Mouse (Mus musculus): ENCODE data around the gene Acer2.
"Not testable (repeated sequence)": the region's sequence is repeated elsewhere in the genome, so short reads cannot be mapped to it uniquely, and the experiment has no call there.

Acer2 gene

DNA sequence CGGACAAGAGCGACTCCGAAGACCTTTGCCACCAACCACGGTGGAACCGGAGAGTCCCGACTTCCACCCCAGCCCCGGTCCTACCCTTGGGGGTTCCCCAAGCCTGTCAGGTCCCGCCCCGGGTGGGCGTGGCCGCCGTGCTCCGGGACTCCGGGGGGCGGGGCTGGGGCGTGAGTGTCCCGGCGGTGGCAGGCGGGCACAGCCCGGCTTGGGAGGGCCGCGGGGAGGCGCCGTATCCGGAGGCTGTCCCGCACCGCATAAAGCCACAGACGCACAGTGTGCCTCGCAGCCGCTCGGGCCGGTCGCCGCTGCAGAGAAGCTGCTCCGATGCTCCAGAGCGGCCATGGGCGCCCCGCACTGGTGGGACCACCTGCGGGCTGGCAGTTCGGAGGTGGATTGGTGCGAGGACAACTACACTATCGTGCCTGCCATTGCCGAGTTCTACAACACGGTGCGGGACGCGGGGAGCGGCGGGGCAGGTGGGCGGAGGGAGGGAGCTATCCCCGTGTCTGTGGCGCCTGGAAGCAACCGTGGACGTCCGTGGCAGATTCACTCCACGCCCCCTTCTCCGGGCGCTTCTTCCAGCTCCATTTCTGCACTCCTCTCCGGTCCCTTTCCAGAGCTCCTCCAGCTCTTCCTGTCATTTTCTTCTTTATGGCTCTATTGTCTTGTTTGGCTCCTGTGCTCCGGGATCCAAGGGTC, at the start of gene Acer2:
Acer2 (plus strand) TSS at position 251 of the 702 bp plus-strand sequence.
- peak; percentile 93 to 95 for DNase-seq

DNA sequence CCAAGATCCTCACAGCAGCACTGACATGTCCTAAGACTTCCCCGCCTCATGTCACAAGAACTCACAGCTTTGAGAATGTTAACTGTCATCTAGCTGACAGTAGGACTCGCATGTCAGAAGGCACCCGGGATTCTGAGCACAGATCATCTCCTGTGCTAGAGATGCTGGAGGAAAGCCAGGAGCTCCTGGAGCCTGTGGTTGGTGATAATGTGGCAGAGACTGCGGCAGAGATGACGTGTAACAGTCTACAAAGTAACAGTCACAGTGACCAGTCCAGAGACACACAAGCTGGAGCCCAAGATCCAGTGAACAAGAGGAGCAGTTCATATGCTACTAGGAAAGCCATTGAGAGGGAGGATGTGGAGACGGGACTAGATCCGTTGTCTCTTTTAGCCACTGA, 49.1 kb upstream of the Acer2 start:
- no peak for DNase-seq

DNA sequence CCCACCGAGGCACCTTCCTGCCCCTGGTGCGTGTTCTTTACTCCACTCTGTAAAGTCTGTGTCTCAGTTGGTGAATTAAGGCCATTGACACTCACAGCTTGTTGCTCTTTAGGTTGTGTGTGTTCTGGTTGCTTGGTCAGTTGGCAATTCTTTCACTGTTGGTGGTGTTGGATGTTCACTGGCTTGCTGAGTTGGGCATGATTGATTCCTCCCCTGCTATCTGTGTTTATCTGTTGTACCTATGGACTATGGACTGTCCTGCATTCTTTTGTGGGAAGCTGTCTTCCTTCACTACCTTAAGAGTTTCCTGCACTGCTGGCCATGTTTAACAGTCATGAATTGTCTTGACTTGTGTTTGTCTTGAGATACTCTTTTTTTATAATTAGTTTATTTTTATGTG, 42.3 kb upstream of the Acer2 start:
- no peak for DNase-seq

DNA sequence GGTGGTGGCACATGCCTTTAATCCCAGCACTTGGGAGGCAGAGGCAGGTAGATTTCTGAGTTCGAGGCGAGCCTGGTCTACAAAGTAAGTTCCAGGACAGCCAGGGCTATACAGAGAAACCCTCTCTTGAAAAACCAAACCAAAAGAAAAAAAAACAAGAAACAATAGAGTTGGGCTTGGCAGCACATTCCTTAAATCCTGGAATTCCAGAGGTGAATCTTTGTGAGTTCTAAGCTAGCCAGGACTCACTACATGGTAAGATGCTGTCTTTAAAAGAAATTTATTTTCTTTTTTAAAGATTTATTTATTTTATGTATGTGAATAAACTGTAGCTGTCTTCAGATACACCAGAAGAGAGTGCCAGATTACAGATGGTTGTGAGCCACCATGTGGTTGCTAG, 33.1 kb upstream of the Acer2 start:
- not testable (repeated sequence) for DNase-seq

DNA sequence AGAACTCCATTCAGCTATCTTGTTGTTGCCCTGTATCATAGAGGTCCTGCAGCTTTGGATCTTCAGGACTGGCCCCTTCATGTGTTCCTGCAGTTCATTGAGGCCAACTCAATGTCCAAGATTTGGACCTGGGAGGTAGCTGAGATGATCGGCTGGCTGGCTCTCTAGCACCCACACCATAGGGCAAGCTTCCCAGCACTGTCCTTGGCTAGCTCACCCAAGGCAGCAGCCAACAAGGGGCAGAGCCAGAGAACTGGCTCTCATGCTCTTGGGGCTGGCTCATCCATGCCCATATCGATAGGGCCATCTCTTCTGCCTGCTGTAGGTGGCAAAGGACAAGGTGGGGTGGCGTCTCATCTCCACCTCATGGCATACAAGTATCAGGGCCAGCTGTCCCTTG, 28.8 kb upstream of the Acer2 start:
- no peak for DNase-seq

DNA sequence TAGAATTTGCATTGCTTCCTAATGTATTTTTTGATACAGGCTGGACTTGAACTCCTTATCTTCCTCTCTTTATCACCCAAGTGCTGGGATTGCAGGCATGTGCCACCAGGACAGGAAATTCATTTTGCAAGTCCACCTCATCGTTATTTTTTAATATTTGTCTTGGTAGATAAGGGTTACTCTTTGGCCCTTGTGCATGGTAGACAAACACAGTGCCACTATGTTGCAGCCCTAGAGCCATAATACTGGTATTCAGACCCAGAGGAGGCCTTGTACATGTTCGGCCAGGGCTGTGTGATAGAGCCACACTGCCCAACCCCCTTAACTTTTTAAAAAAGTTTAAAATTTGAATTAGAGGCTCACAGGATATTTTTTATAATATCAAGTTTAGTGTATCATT, 26.9 kb upstream of the Acer2 start:
- DNase-seq: no peak

DNA sequence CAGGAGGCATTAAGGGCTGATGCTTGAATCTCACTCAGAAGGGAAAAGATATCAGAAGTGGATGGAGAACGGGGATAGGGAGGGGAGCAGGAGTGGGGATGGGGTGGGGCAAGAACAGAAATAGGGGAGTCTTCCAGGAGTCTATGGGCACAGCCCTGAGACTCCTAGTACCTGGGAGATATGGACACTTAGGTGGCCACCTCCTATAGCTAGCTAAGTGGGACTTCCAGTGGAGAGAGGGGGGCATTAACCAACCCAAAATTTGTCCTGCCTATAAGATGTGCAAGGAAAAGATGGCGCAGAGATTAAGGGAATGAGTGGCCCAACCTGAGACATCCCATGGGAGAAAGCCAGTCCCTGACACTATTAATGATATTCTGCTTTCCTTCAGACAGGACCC, 22.9 kb upstream of the Acer2 start:
- DNase-seq: no peak

DNA sequence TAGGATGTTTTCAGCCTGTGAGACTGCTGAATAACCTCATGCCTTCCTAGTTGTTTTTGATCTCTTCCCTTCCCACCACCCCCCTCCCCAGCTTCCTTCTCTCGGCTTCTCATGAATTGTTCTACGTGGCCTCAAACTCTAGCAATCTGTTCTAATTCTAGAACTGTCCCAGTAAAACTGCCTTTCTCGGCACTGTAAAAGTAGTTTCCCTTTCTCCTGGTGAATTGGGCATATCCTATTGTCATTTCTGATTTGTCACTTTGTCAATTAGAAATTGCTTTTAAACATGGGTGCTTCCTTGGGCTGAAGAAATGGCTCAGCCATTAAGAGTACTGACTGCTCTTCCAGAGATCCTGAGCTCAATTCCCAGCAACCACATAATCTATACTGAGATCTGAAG, 22.2 kb upstream of the Acer2 start:
- DNase-seq: no peak

DNA sequence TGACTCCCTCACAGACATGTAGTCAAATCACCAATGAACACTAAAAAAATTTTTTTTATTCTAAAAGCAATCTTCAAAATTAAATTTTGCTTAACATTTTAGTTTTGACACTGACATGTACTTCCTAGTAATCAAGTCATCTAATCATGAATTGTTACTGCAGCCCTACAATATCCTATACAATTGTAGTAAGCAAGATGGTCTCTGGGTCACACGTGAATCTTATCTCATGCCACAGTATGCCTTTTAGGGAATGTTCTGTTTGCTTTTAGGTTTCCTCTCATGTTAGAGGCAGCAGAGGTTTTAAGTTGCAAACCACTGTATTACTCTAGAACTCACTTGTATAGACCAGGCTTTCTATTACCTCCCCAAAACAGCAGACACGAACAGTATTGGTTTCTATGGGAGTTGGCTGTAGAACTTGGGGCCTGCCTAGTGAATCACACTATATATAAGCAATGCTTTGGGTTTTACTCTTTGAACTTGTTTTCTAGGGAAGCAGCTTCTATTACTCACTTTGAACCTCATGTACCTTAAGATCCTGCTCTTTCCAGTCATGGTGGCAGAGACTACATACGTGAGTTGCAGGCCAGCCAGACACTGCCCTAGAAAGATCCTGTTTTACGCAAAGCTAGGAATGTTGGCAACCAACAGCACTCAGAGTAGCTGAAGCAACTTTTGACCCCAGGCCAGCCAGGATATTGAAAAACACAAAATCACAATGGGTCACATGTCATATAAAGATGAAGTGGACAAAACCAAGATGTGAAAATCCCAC, 21.2 kb upstream of the Acer2 start:
- no peak for DNase-seq

DNA sequence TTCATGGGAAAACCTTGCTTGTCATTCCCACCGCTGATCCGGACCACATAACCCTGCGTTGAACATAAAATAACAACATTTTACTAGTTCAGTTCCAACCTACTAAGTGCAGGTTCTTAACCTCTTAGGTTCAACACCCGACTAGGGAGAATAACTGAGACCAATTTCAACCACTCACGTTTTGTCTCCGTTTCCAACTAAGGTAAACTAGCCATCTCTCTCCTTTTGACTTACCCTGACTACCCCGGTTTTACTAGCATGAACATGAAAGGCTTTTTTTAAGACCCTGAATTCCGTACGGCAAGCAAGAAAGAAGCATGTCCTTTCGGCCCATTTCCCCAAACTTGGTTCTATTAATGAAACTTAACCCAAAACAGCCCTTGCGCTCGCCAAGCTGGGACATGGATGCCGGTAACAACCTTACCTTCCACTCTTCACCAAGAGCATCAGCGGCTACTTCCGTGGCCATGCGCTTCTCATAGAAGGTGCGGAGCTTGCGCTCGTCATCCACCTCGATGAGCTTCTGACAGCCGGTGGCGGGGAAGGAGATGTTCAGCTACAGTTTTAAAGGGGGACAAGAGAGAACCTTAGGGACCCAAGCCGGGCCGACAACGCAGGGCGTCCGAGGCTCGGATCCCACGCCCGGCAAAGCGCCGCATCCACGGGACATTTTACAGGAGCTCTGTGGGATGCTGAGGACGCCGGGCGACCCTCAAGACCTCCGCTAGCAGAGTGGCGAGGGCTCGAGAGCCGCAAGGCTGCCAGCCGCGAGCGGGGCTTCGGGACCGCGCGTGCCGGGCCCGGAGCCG, 17.7 kb upstream of the Acer2 start:
- no peak for DNase-seq

DNA sequence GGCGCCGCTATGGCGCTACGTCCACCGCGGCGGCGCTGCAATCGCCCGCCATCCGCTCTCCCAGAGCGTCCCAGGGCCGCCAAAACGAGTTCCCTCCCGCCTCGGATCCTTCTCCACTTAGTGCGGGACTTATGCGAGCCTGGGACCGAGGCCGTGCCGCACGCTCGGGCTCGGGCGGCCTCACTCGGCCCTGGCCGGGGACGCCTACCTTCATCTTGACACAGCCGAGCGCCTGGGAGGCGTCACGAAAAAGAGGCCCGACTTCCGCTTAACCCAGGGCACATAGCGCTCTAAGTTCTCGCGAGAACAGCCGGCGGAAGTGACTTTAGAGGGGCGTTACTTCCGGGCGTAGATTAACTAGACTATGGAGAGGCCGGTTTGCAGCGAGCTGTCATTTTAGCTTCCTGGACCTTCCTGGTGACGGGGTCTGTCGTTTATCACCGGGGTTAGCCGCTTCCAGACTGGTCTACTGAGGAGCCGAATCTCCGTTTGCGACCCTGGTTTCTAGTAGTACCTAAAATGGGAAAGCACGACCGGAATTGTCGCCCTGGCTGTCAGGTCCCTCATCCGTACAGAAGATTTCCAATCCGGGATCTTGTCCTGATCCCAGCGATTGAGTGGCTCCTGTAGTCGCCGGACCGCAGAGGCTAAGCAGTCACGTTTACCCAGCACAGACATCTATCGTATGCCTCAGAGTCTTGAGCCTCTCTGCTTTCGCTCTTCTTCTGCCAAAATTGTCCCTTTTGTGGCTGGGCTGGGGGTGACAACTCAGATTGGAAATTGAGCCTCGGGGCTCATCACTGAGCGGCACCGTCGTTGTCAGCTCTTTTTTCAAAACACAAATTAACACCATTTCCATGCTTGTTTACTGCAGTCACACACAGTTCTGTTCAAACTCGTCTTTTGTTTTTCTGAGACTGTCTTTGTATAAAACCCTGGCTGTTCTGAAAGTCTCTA, 16.8 kb upstream of the Acer2 start, which contains the start of gene Rps6:
Rps6 (minus strand) TSS at position 300 of the 957 bp plus-strand sequence.
- peak; percentile 96 to 98 for DNase-seq

DNA sequence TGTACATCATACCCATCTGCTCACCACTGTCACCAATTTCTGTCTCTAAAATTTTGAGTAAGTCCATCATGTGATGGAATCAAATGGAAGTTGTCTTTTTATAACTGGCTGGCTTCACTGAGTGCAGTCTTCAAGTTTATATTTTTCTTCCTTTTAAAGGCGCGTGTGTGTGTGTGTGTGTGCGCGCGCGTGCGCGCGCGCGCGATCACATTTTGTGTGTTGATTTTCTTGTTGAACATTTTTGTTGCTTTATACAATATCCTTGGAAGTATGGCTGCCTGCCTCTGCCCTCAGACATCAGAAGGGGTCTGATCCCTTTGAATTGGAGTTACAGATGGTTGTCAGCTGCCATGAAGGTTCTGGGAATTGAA, 16.1 kb upstream of the Acer2 start:
- DNase-seq: no peak

DNA sequence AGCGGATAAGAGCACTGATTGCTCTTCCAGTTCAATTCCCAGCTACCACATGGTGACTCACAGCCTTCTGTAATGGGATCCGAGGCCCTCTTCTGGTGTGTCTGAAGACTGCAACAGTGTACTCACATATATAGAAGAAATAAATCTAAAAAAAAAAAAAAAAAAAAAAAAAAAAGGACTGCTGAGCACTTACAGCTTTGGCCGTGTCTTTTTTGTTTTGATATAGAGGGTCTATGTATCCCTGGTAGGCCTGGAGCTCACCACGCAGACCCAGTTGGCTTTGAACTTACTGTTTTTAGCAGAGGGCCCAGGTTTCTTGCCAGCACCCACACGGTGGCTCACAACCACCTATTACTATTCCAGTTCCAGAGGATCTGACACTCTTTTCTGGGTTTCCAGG, 10.1 kb upstream of the Acer2 start:
- DNase-seq: no peak

DNA sequence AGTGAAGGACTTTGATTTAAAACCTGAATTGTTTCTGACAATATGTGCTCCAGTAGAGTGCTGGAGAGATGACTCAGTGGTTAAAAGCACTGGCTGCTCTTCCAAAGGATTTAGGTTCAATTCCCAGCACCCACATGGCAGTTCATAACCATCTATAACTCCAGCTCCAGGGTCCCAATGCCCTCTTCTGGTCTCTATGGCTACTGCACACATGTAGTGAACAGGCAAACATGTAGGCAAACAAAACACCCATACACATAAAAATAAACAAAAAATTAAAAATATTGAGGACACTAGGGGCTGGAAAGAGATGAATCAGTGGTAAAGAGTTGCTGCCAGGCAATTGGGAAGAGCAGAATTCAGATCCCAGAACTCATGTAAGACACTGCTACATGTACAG, 2.2 kb upstream of the Acer2 start:
- no peak for DNase-seq

DNA sequence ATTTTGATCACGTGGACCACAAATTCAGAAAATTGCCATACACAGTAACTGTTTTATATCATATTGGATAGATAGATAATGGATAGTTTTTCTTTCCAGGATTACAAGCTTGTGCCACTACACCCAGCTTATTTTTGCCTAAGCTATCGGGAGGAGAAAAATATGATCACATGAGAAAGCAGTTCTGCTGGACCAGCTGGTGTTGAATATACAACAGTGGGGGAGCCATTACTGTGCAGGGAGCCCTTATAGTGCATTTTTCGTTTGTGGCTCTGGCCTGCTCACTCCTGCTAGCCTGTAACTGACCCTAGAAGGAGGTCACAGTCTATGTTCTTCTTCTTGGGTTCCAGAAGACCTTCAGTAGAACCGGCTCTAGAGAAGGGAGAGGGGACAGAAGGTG, 1.1 kb upstream of the Acer2 start:
- DNase-seq: no peak

DNA sequence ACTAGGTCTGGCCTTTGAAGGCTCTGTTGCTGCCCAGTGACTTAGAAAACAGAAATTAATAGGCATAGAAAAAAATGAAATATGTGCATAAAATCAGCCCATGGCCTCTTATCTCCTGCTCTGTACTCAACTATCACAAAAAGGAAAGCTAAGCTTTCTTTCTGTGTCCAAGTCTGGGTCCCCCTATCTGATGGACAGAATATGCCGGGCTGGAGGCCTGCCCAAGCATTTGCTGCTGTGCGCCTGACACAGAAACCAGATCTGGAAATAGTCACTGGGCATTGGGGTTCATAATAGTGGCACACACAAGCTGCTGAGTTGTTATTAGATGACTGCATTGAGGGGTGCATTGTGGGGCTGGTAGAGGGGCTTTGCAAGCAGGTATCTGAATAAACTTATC, 5.3 kb downstream of the Acer2 start:
- DNase-seq: no peak

DNA sequence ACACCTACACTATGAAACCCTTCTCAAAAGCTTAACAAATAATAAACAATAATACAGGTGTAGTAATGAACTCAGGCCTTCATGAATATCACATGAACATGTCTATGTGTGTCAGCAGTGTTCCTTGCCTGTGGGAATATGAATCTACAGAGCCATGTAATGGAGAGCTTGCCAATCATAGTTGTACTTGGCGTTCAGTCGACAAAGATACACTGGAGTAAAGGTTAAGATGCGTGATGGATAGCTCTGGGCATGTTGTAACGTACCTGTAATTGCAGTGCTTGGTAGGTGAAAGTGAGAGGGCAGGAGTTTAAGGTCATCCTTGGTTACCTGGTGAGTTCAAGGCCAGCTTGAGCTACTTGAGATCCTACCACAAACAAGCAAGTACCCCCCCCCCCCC, 7.0 kb downstream of the Acer2 start:
- no peak for DNase-seq

DNA sequence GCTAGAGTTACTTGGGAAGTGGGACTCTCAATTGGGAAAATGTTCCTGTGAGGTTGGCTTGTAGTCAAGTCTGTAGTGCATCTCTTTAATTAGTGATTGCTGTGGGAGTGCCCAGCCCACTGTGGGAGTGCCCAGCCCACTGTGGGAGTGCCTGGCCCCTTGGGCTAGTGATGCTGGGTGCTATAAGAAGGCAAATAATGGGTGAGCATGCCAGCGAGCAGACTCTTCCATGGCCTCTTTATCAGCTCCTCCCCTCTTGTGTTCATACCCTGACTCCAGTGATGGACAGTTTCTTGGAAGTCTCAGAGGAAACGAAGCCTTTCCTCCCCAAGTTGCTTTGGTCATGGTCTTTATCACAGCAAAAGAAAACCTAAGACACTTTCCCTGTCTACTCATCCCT, 8.2 kb downstream of the Acer2 start:
- no peak for DNase-seq

DNA sequence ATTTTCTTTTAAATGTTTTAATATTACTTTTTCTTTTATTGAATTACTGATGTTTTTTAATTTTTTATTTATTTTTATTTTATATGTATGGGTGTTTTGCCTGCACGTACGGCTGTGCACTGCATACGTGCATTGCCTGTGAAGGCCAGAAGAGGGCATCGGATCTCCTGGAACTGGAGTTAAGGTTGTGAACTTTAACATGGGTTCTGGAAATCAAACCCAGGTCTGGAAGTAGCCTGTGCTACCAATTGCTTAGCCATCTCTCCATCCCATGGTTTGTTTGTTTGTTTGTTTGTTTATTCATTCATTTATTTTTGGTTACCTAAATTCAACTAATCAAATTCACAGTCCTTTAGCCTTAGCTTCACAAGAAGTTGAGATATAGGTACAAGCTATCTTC, 10.7 kb downstream of the Acer2 start:
- DNase-seq: peak in 1 of 2 experiments; percentile 43

DNA sequence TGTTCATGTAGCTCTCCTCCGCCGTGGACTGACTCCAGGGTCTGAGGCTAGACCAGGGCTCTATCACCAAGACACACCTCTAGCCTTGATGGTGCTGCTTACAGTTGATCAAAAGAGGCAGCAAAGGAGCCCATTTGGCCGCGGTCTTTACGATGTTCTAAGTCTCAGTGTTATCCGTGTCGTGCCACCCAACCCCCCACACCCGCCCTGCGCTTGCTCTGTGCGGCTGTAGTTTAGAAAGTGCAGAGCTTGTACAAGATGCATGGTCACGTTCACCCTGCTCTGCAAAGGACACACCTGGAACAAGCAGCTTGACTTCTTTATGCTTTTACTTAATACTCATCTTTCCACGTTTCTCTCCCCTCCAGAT, 11.6 kb downstream of the Acer2 start:
- no peak for DNase-seq

DNA sequence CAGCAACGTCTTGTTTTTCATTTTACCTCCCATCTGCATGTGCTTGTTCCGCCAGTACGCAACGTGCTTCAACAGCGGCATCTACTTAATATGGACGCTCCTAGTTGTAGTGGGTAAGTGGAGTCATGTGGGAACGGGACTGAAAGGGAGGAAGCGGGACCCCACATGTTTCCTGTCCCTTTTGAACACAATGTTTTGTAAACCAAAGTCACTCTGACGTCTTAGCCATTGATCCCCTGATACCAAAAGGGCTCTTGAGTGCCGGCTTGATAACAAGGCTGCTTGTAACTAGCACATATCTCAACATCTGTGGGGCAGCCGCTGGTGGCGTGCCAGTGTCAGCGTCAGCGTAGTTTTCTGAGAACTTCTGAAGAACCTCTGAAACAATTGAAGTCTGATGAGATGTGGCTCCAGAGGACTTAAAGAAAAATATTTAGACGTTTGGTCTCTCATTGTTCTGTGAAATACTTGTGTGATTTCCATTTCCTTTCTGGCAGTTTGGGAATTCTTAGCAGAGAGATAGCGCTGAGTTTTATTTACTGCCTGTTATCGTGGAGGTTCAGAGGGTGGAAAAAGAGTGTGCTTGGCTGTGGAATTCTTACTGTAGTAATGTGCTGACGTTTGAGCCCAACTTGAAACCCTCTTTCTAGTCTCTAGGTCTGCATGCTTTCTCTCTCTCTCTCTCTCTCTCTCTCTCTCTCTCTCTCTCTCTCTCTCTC, 12.1 kb downstream of the Acer2 start:
- peak; percentile 49 to 61 for DNase-seq

DNA sequence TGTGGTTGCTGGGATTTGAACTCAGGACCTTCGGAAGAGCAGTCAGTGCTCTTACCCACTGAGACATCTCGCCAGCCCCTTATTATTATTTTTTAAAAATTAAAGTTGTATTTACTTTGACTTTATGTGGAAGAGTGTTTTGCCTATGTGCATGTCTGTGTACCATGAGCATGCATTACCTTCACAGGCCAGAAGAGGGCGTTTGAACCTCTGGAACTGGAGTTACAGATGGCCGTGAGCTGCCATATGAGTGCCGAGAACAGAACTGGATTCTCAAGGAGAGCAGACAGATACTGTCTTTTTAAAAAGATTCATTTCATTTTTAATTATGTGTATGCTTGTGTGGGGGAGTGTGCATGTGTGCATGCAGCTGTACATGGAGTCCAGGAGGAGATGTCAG, 13.7 kb downstream of the Acer2 start:
- DNase-seq: no peak

All from kidney, adult 8-10 months (tissue).